13 mouse cellular contexts compared by ENCODE assay signal in the genomic region with DNA sequence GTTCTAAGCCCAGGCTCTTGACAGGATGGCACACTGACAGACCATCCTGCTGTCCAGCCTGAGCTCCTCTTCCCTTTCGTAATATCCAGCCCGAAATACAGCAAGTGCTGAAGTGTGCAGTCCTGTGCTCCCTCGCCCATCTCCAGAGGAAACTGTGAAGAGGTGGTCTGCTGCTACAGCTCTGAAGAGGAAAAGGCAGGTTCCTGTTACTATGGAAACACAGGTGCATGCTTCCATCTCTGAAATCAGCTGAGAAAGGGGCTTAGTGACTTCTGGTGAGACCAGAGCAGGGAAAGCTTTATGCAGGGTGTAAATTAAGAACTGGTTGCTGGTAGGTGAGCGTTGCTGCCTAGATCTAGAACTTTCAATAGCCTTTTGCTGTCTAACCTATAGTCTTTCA.
"Had no signal": no experiment of that assay in that cellular context is flagged by ENCODE, and none has a peak within 500 bp of the region (broad histone marks: within the 10 kb centered on the region; RNA-seq: fewer than 3 reads in every experiment).

No protein-coding gene starts in this region.

- H3K9ac ChIP-seq: limb, embryonic 12.5 days; liver, embryonic 13.5 days; liver, postnatal 0 days had no signal

- H3K4me3 ChIP-seq: limb, embryonic 12.5 days; liver, embryonic 13.5 days had no signal

- H3K9me3 ChIP-seq: limb, embryonic 12.5 days; liver, embryonic 13.5 days had no signal

- H3K27me3 ChIP-seq: limb, embryonic 12.5 days; liver, embryonic 13.5 days had no signal

- H3K27ac ChIP-seq: kidney, postnatal 0 days; limb, embryonic 12.5 days; liver, embryonic 13.5 days had no signal

- H3K4me2 ChIP-seq: limb, embryonic 12.5 days; liver, embryonic 13.5 days had no signal

- DNase-seq: kidney, adult 11 months; kidney, adult 9 months; kidney, postnatal 36 days; layer of hippocampus, adult 9-11 months; layer of hippocampus, postnatal 36 days; liver; liver, embryonic 13.5 days; liver, postnatal 0 days; right cerebral cortex, adult 18-20 months; right cerebral cortex, postnatal 25 days; thymus, postnatal 36 days had no signal

- ATAC-seq: liver, postnatal 0 days had no signal

- H3K4me1 ChIP-seq: limb, embryonic 12.5 days; liver, embryonic 13.5 days had no signal

- H3K36me3 ChIP-seq: limb, embryonic 12.5 days; liver, embryonic 13.5 days had no signal
